ENCODE assay signal across 9 mouse cellular contexts in the genomic region with DNA sequence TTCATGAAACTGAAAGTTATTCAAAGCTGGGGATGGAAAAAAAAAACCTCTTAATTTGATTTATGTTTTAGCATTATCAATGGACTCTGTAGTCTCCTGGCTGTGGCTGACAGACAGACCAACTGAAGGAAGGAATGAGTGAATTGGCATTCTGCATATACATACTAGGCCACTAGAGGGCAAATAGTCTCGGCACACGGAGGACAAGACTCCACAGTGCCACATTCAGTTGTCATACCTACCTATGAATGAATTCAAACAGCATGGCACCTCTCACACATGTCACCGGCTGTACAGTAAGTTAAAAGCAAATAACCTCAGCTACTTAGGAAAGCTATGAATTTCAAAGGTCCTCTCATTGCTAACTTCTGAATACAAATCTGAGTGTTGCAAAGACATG.
A peak's percentile ranks its signal among the peaks of the same experiment; 100 is the strongest.
DNase-seq lines count a peak whose midpoint lies in the region; ATAC-seq lines count a peak whose summit lies in the region.
"Had no signal": no experiment of that assay in that cellular context is flagged by ENCODE, and none has a peak within 500 bp of the region (broad histone marks: within the 10 kb centered on the region; RNA-seq: fewer than 3 reads in every experiment).

No protein-coding gene starts in this region.

- H3K4me1 ChIP-seq in neural tube, embryonic 15.5 days: no peaks in the 10 kb centered on the region
- H3K4me1 ChIP-seq: liver, embryonic 15.5 days had no signal

- no peak overlapping the region for H3K27ac ChIP-seq in neural tube, embryonic 15.5 days (replicated peaks)
- H3K27ac ChIP-seq: liver, embryonic 15.5 days had no signal

- no peak overlapping the region for H3K4me2 ChIP-seq in neural tube, embryonic 15.5 days
- H3K4me2 ChIP-seq: liver, embryonic 15.5 days had no signal

- ATAC-seq in neural tube, embryonic 15.5 days (ENCODE audit: low FRiP score): no peak

- H3K36me3 ChIP-seq in neural tube, embryonic 15.5 days: no peaks in the 10 kb centered on the region
- H3K36me3 ChIP-seq: liver, embryonic 15.5 days had no signal

- WGBS in neural tube, embryonic 15.5 days: 25% methylated on average over 3 of the region's 3 CpGs

- no peaks in the 10 kb centered on the region for H3K9me3 ChIP-seq in neural tube, embryonic 15.5 days (replicated peaks)
- H3K9me3 ChIP-seq: liver, embryonic 15.5 days had no signal

- no peak overlapping the region for H3K4me3 ChIP-seq in neural tube, embryonic 15.5 days (replicated peaks)
- H3K4me3 ChIP-seq: liver, embryonic 15.5 days had no signal

- no peaks in the 10 kb centered on the region for H3K27me3 ChIP-seq in neural tube, embryonic 15.5 days (replicated peaks)
- H3K27me3 ChIP-seq: liver, embryonic 15.5 days had no signal

- H3K9ac ChIP-seq in neural tube, embryonic 15.5 days (replicated peaks): no peak overlapping the region
- H3K9ac ChIP-seq: liver, embryonic 15.5 days had no signal

- DNase-seq in heart, adult 11 months: peak; percentile 39
- DNase-seq in heart, adult 9 months (ENCODE audit: low spot score in 2 of 2): no peak
- peak; percentile 22 for DNase-seq in neural tube, embryonic 10.5 days (ENCODE audit: extremely low spot score, low spot score)
- DNase-seq in cerebellum, postnatal 10 days: peak; percentile 36 to 58
- DNase-seq in layer of hippocampus, adult 9-11 months: peak; percentile 6
- DNase-seq in yolk sac, embryonic 10.5 days (ENCODE audit: low spot score): peak; percentile 5
- no peak for DNase-seq in gastrocnemius, postnatal 14 days

- intact Hi-C loops in gastrocnemius, postnatal 14 days (cut with DNase I; ENCODE audit: low total_unique reads): no loop called here

Comparison
In these comparisons a context has a peak if more than half of its experiments do, and no peak if none do; other contexts are left out.
1. DNase-seq: peak in heart, adult 11 months (single experiment), neural tube, embryonic 10.5 days (single experiment), cerebellum, postnatal 10 days (2 of 2), layer of hippocampus, adult 9-11 months (single experiment) and yolk sac, embryonic 10.5 days (single experiment); none in heart, adult 9 months (0 of 2) and gastrocnemius, postnatal 14 days (single experiment).